Mouse (Mus musculus): ENCODE measurements around the gene Plgrkt. TPM values are rescaled to one million over a fixed set of nuclear protein-coding genes. Genes with fewer than 3 reads are reported as not detected.

Gene Plgrkt
- polyA plus RNA-seq, 1 experiment from 2014 or later, result 102 TPM

DNA sequence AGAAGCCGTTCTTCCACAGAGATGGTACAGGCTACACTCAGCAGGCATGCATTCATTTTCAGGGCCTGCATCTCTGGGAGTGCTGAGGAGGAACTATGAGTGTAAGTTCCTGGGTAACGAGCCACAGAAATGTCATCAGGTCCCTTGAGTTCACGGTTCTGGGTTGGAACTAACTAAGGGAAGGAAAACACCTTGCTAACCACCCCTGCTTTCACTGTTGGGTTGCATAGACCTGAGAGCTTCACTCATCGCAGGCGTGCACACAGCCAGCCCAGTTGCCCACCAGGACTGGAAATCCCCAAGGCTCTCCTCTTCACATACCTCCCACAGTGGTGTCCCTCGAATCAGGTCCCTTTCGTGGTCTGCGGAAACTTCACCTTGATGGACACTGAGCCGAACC lies 7.8 kb upstream of the Plgrkt start:
- no peak for ATAC-seq
- H3K4me2 ChIP-seq, result no peak overlapping the region
- no peak overlapping the region for H3K4me3 ChIP-seq
- WGBS, result 93% methylated on average over 9 of the region's 9 CpGs
- H3K9me3 ChIP-seq (replicated peaks), result no peaks in the 10 kb centered on the region
- H3K27ac ChIP-seq, result no peak overlapping the region
- H3K9ac ChIP-seq, result no peak overlapping the region
- no peaks in the 10 kb centered on the region for H3K4me1 ChIP-seq
- H3K27me3 ChIP-seq, result no peaks in the 10 kb centered on the region
- no peaks in the 10 kb centered on the region for H3K36me3 ChIP-seq (ENCODE audit: poor library complexity, severe bottlenecking)

DNA sequence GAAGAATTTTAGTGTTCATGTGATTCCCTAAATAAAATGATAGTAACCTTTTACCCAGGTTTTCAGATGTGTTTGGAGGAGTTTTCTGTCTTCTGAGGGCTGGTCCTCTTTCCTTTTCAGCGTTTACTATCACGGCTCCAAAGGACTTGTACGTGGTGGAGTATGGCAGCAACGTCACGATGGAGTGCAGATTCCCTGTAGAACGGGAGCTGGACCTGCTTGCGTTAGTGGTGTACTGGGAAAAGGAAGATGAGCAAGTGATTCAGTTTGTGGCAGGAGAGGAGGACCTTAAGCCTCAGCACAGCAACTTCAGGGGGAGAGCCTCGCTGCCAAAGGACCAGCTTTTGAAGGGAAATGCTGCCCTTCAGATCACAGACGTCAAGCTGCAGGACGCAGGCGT lies 6.2 kb upstream of the Plgrkt start:
- no peak for ATAC-seq
- Histone ChIP-seq H3K9ac (0 out of 2 replicates have a peak overlapping the region, but pooled peaks have one; percentile 43), H3K4me1 (no peaks in the 10 kb centered on the region), H3K4me2 (peak overlapping the region; percentile 48), H3K36me3 (ENCODE audit: poor library complexity, severe bottlenecking) (no peaks in the 10 kb centered on the region), H3K4me3 (no peak overlapping the region), H3K27me3 (no peaks in the 10 kb centered on the region), H3K9me3 (replicated peaks) (no peaks in the 10 kb centered on the region), H3K27ac (no peak overlapping the region)
- 50% methylated on average over 11 of the region's 11 CpGs for WGBS

DNA sequence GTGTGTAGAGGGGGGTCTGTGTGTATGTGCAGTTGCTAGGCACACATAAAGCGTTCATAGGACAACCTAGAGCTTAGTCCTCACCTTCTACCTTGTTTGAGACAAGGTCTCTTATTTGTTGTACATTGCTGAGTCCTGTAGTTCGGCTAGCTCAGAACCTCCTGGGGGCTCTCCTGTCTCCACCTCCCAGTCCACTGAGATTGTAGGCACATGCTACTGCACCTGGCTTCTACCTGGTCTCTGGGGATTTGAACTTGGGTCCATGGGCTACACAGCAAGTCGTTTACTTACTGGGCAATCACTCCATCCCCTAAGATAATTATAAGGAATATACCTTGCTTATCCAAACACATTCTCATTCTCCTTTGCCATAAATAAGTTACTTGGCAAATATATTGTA lies 5.4 kb upstream of the Plgrkt start:
- ATAC-seq, result no peak
- Histone ChIP-seq H3K27ac (no peak overlapping the region), H3K4me1 (peaks cover under 1% of the 10 kb centered on the region; the same call in 1 of the 2 replicates), H3K27me3 (no peaks in the 10 kb centered on the region), H3K4me2 (no peak overlapping the region), H3K9me3 (replicated peaks) (no peaks in the 10 kb centered on the region), H3K9ac (no peak overlapping the region), H3K4me3 (no peak overlapping the region), H3K36me3 (ENCODE audit: poor library complexity, severe bottlenecking) (no peaks in the 10 kb centered on the region)
- 88% methylated on average over 3 of the region's 3 CpGs for WGBS

DNA sequence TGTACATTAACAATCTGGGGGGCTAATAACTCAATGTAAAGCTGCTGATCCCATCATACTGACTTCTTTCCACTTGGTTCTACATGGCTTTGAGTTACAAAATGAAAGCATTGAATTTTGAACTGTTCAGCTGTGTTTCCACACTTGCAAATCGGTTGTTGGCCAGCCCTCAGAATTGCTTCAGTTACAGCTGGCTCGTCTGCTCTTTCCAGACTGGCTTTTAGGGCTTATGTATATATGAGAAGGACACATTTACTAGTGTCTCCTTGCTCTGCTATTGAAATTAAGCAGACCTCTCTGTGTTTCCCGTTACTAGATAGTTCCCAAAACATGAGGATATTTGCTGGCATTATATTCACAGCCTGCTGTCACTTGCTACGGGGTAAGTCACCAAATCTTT lies 4.9 kb upstream of the Plgrkt start:
- 75% methylated on average over 4 of the region's 4 CpGs for WGBS
- H3K9ac ChIP-seq, result no peak overlapping the region
- no peak overlapping the region for H3K27ac ChIP-seq
- H3K9me3 ChIP-seq (replicated peaks), result no peaks in the 10 kb centered on the region
- H3K36me3 ChIP-seq (ENCODE audit: poor library complexity, severe bottlenecking), result no peaks in the 10 kb centered on the region
- no peak overlapping the region for H3K4me2 ChIP-seq
- H3K4me1 ChIP-seq, result peaks cover 5% of the 10 kb centered on the region
- ATAC-seq, result peak; percentile 43; the same call in 1 of the 2 replicates
- no peaks in the 10 kb centered on the region for H3K27me3 ChIP-seq
- no peak overlapping the region for H3K4me3 ChIP-seq

DNA sequence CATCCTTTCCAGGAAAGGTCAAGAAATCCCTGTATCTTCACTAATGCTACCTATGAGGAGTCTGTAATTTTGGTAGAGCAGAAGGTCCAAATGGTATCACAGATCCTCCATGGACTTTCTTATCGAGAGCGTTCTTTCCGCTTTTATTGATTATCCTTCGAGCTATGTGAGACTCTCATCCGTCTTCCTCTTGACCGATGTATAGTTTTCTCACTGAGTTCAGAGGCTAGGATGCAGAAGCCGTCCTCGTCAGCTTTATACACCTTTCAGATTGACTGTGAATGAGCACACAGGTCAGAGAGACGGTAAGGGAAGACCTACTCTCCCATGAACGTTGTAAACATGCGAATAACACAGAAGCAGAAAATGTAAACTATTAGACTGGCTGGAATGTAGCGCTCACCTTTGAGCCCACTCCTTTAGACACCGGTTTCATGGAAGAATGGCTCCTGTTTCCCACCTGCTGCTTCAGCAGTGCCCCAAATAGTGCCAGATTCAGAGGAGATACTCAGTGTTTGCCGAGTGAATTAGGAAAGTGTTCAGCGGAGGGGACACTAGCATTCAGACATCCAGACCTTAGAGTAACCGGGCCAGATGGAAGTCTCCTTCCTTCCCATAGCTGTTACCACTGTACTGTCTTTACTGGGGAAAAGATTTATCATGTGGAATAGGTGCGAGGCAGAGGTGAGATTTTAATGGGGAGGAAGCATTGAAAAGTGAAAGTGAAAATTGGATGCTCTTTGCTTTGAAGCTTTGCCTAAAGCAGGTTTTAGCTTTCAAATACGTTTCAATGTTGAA lies 4.3 kb upstream of the Plgrkt start:
- Histone ChIP-seq H3K4me1 (peaks cover 12% of the 10 kb centered on the region), H3K27ac (no peak overlapping the region), H3K27me3 (no peaks in the 10 kb centered on the region), H3K9ac (no peak overlapping the region), H3K4me3 (no peak overlapping the region), H3K4me2 (no peak overlapping the region), H3K36me3 (ENCODE audit: poor library complexity, severe bottlenecking) (no peaks in the 10 kb centered on the region), H3K9me3 (replicated peaks) (no peaks in the 10 kb centered on the region)
- no peak for ATAC-seq
- WGBS, result 81% methylated on average over 18 of the region's 18 CpGs

DNA sequence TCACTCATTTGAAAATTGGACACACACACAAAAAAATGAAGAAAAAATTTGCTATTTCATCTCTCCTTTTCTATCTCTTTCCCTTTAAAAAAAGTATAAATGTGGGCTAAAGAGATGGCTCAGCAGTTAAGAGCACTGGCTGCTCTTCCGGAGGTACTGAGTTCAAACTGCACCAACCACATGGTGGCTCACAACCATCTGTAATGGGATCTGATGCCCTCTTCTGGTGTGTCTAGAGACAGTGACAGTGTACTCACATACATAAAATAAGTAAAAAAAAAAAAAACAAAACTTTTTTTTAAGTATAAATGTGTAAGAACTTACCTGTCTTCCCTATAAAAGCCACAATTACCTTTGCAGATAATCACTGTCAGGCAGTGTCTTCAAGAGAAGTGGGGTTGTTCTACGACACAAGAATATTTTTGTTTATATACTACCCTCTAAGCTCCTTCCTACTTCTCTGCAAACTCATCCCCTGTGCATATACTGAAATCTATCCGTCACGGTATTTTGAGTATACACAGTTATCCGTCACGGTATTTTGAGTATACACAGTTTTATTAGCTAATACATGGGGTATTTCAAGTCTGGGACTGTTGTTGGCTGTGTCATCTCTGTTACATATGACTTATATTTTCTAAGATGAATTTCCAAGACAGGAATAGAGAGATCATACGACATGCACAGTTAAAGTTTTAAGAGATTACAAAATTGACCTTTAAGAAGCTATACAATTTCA lies 3.5 kb upstream of the Plgrkt start:
- WGBS, result 91% methylated on average over 7 of the region's 7 CpGs
- Histone ChIP-seq H3K4me3 (no peak overlapping the region), H3K4me2 (no peak overlapping the region), H3K9ac (no peak overlapping the region), H3K27ac (no peak overlapping the region), H3K9me3 (replicated peaks) (no peaks in the 10 kb centered on the region), H3K36me3 (ENCODE audit: poor library complexity, severe bottlenecking) (no peaks in the 10 kb centered on the region), H3K27me3 (no peaks in the 10 kb centered on the region), H3K4me1 (peaks cover 12% of the 10 kb centered on the region)
- ATAC-seq, result no peak

DNA sequence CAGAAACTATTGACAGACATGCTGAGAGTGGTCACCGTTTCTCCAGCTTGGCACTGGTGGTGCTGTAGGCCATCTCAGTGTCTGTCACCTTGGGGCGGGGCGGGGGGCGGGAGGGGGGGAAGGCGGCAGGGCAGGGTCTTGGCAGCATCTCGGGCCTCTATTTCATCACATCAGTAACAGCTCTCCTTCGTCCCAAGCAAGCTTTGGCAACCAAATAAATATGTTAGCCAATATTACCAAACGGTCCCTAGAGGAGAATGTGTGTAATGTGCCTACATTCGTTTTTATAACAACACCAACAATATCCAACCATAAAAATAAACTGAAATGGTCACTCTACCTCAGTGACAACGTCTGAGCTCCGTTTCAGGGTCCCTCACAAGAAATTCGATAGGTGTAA lies 2.9 kb upstream of the Plgrkt start:
- Histone ChIP-seq H3K27ac (no peak overlapping the region), H3K9me3 (replicated peaks) (no peaks in the 10 kb centered on the region), H3K27me3 (no peaks in the 10 kb centered on the region), H3K4me3 (no peak overlapping the region), H3K4me2 (no peak overlapping the region), H3K4me1 (peaks cover 12% of the 10 kb centered on the region), H3K36me3 (ENCODE audit: poor library complexity, severe bottlenecking) (no peaks in the 10 kb centered on the region), H3K9ac (no peak overlapping the region)
- 81% methylated on average over 12 of the region's 12 CpGs for WGBS
- no peak for ATAC-seq

DNA sequence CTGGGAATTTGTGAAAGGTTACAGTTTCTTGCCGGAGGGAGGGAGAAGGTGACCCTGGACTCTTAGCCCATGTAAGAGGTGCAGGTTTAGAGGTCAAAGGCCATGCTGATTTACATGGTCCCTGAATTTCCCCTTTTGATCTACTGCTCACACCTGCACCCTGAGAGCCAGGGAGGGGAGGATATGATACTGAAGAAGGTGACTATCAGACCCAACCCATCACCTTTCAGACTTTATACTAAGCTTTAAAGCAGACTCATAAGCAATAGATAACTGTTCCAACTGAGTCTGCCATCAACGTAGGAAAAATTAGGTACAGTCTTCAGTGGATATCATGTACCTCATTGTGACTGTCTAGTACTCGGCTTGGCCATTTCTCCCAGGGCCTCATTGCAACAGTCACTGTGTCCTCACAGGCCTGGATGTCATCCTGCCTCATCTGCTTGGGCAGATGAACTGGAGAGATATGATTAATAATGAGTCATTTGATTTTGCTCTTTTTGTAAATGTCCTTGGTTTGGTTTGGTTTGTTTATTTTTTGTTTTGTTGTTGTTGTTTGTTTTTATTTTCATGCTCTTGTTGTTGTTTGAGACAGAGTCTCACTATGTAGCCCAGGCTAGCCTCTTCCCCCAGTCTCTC lies 1.6 kb upstream of the Plgrkt start:
- Histone ChIP-seq H3K27ac (no peak overlapping the region), H3K9me3 (replicated peaks) (no peaks in the 10 kb centered on the region), H3K4me3 (no peak overlapping the region), H3K27me3 (no peaks in the 10 kb centered on the region), H3K4me2 (no peak overlapping the region), H3K4me1 (peaks cover 12% of the 10 kb centered on the region), H3K36me3 (ENCODE audit: poor library complexity, severe bottlenecking) (no peaks in the 10 kb centered on the region), H3K9ac (no peak overlapping the region)
- 86% methylated on average over 3 of the region's 3 CpGs for WGBS
- ATAC-seq, result no peak

DNA sequence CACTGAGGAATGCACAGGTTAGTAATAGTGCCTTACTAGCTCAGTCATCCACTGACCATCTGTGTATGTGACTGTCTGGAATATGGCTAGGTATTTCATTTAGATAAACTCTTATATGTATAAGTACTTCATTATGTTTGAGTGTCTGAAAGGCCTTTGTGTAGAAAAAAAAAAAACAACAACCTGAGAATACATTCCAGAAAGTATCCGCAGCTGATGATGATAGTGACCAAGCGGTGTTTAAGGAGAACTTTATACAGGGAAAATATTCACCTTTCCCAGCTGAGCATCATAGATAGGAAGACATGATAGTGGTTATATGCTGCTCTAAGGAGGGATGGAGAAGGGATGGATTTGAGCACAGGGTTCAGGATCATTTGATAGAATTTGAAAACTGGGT lies 851 bp upstream of the Plgrkt start:
- Histone ChIP-seq H3K27me3 (no peaks in the 10 kb centered on the region), H3K4me2 (no peak overlapping the region), H3K9me3 (replicated peaks) (no peaks in the 10 kb centered on the region), H3K36me3 (ENCODE audit: poor library complexity, severe bottlenecking) (no peaks in the 10 kb centered on the region), H3K4me1 (peaks cover 12% of the 10 kb centered on the region), H3K4me3 (no peak overlapping the region), H3K9ac (no peak overlapping the region), H3K27ac (no peak overlapping the region)
- 86% methylated on average over 2 of the region's 2 CpGs for WGBS
- no peak for ATAC-seq

DNA sequence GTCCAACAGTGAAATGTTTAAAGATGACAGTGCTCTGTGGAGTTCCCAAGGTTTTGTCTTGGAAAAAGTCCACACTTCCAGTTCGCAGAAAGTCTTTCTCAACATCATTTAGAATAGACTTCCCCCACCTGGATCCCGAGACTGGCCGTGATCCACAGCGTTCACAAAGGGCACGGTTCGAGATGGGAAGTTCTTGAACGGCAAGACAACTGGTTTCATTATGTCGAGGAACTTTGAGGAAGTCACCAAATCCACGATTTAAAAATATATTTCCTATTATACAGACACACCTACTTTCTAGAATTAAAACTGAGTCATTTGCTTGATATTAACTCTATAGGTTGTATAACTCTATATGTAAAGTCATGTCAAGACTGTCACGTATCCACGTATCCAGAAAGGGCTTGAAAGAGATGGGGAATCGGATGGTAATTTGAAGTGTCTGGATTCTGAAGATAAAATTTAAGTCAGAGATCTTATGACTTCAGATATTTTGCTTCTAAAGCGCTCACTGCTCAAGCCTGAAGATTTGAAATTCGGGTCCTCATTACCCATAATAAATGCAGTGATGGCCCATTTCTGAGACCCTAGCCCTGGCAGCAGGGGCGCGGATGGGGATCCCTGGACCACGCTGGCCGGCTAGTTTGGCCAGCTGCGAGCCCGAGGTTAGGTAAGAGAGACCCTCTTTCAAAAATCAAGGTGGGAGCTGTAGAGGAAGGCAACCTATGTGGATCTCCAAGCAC lies 793 bp downstream of the Plgrkt start:
- no peaks in the 10 kb centered on the region for H3K27me3 ChIP-seq
- ATAC-seq, result no peak
- peaks cover 19% of the 10 kb centered on the region for H3K4me1 ChIP-seq
- H3K27ac ChIP-seq, result no peak overlapping the region
- no peak overlapping the region; the same call in 1 of the 2 replicates for H3K9ac ChIP-seq
- H3K36me3 ChIP-seq (ENCODE audit: poor library complexity, severe bottlenecking), result no peaks in the 10 kb centered on the region
- H3K9me3 ChIP-seq (replicated peaks), result no peaks in the 10 kb centered on the region
- 59% methylated on average over 20 of the region's 20 CpGs for WGBS
- H3K4me3 ChIP-seq, result peak overlapping the region; percentile 43
- H3K4me2 ChIP-seq, result peak overlapping the region; percentile 80

DNA sequence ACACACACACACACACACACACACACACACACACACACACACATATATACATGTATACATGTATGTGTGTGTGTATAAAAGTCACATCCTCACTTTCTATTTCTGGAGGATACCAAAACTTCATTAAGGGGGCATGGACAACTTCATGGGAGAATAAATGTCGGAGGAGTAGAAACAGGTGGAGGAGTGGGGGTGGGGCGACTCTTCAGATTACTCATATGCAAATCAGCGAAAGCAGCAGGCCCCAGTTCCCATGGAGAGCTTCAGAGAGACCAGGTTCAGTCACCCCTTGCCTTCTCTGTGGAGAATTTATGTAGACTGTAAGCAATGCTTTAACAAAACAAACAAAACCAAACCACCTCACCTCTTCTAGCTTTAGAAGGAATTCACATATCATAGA lies 2.1 kb downstream of the Plgrkt start:
- no peak overlapping the region for H3K9ac ChIP-seq
- 19% methylated on average over 3 of the region's 3 CpGs for WGBS
- H3K4me1 ChIP-seq, result peaks cover 31% of the 10 kb centered on the region
- H3K36me3 ChIP-seq (ENCODE audit: poor library complexity, severe bottlenecking), result no peaks in the 10 kb centered on the region
- ATAC-seq, result no peak
- no peak overlapping the region for H3K4me2 ChIP-seq
- H3K9me3 ChIP-seq (replicated peaks), result no peaks in the 10 kb centered on the region
- H3K27ac ChIP-seq, result no peak overlapping the region
- H3K27me3 ChIP-seq, result no peaks in the 10 kb centered on the region
- no peak overlapping the region for H3K4me3 ChIP-seq

DNA sequence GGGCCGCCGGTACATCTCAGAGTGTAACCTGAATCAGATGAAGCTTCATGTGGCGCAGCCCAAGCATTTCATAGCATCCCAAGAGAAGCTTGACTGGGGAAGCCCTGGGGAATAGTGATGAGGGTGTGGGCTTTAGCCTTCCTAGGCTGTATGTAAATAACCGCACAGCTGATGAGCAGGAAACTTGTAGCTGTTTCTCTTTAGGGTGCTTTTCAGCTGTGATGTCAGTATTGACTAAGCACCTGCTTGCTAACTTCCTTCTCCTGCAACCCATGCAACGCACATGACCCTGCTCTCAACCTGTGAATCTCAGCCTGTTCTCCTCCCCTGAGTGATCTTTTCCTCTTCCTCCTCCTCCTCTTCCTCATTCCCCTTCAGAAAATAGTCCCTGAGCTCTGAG lies 3.1 kb downstream of the Plgrkt start:
- Histone ChIP-seq H3K27ac (no peak overlapping the region), H3K27me3 (no peaks in the 10 kb centered on the region), H3K9me3 (replicated peaks) (no peaks in the 10 kb centered on the region), H3K4me3 (no peak overlapping the region), H3K36me3 (ENCODE audit: poor library complexity, severe bottlenecking) (no peaks in the 10 kb centered on the region), H3K4me1 (peaks cover 33% of the 10 kb centered on the region), H3K9ac (no peak overlapping the region), H3K4me2 (no peak overlapping the region)
- ATAC-seq, result no peak
- 81% methylated on average over 5 of the region's 5 CpGs for WGBS

Measured in forebrain, embryonic 13.5 days (tissue).